Mouse (Mus musculus) forebrain, embryonic 11.5 days (tissue): ENCODE data around the gene Oas1e. TPM values are rescaled to one million over a fixed set of nuclear protein-coding genes. Genes with fewer than 3 reads are reported as not detected.
"Not testable (repeated sequence)": the region's sequence is repeated elsewhere in the genome, so short reads cannot be mapped to it uniquely, and the experiment has no call there.

Experiments used
- ATAC-seq: fragments of 200-750 bp; cut with Nextera tagmentation; replicated peaks from 2 replicates; pipeline ENCODE4 v1.8.0; 2017; ENCODE audit warnings: moderate TSS enrichment; ENCODE audit not compliant: low FRiP score
- DNase-seq: peaks from one replicate; pipeline ENCODE4 v3.0.0-alpha.2; 2017; ENCODE audit warnings: low spot score
- H3K27ac ChIP-seq: fragments of 300-500 bp; sonication (generic); 2 replicates; pipeline ENCODE4 v1.5.1; 2014; ENCODE audit warnings: low read depth, low read length
- H3K27me3 ChIP-seq: fragments of 300-500 bp; sonication (generic); 2 replicates; pipeline ENCODE4 v1.6.1; 2014; ENCODE audit warnings: mild to moderate bottlenecking, low read length, mixed read lengths; ENCODE audit not compliant: control insufficient read depth, insufficient read depth
- H3K36me3 ChIP-seq: fragments of 300-500 bp; sonication (generic); 2 replicates; pipeline ENCODE4 v1.6.1; 2014; ENCODE audit warnings: mild to moderate bottlenecking, low read length, moderate library complexity, mixed read lengths; ENCODE audit not compliant: control insufficient read depth, insufficient read depth
- H3K4me1 ChIP-seq: fragments of 300-500 bp; sonication (generic); replicated peaks from 2 replicates; pipeline ENCODE4 v1.6.1; 2014; ENCODE audit warnings: low read length, mixed read lengths; ENCODE audit not compliant: control insufficient read depth, insufficient read depth
- H3K4me2 ChIP-seq: fragments of 300-500 bp; sonication (generic); 2 replicates; pipeline ENCODE4 v1.6.1; 2014; ENCODE audit warnings: low read depth, mild to moderate bottlenecking, low read length, moderate library complexity, mixed read lengths; ENCODE audit not compliant: severe bottlenecking
- H3K4me3 ChIP-seq: fragments of 300-500 bp; sonication (generic); 2 replicates; pipeline ENCODE4 v1.5.1; 2014; ENCODE audit warnings: low read depth, low read length
- H3K9ac ChIP-seq: fragments of 300-500 bp; sonication (generic); 2 replicates; pipeline ENCODE4 v1.6.1; 2014; ENCODE audit warnings: low read length
- H3K9me3 ChIP-seq: fragments of 300-500 bp; sonication (generic); 2 replicates; pipeline ENCODE4 v1.6.1; 2016; ENCODE audit warnings: low read length, mixed read lengths; ENCODE audit not compliant: control insufficient read depth
- WGBS: fragments of 180-500 bp; shearing (Covaris S2); extraction: QIAGEN DNeasy Blood & Tissue Kit; methylation state at CpG from one replicate; pipeline ENCODE4 v1.1.7; 2014; 5-methylcytosine and 5-hydroxymethylcytosine counted together
- polyA plus RNA-seq: library from polyadenylated mRNA; unstranded; fragments of >200 nt; fragmentation: Nextera tagmentation; extraction: Ambion mirVana; gene quantifications from 2 replicates; pipeline ENCODE4 v1.2.1, GENCODE M21; 2014

Oas1e gene
- polyA plus RNA-seq, 1 experiment from 2014 or later: not detected

DNA sequence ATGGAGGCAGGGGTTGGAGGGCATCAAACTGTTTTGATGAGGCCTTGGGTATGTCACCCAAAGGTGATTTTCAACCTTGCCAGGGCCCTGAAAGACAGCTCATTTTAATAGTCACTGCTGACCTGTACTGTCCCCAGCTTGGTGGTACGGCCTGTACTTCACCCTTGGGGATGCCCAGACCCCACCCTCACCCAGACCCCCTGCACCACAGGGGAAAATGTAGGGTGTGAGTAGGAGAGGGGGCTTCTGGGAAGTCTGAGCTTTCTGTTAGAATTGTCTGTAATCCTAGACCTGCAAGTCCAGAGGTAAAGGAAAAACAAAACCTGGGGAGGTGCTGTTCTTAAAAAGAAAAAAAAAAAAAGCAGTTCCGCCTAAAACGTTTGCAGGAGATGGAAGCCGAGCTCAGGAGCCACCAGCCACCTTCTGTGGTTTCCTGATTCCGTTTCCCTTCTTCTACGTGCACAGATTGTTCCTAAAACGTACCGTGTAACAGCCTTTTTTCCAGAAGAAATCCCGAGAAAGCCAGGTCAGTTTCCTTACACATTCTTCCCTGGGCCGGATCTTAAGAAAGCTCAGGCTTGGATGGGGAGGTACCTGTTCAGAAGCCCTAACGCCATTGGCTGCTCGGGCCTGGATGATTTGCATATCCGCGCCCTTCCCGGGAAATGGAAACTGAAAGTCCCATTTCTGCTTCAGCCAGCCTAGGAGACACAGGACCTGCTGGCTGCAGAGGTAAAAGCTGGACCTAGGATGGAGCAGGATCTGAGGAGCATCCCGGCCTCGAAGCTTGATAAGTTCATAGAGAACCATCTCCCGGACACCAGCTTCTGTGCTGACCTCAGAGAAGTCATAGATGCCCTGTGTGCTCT, 16.9 kb upstream of the Oas1e start, which contains the start of gene Oas1c:
Oas1c (minus strand) TSS at position 564 of the 869 bp plus-strand sequence.
- Histone ChIP-seq H3K4me3 (peak within 1 kb of the TSS; percentile 14; the same call in 1 of the 2 replicates), H3K4me1 (peaks cover 3% of the 10 kb centered on the region), H3K27ac (no peak within 1 kb of the TSS), H3K9me3 (no peaks in the 10 kb centered on the region), H3K4me2 (peak within 1 kb of the TSS; percentile 44), H3K9ac (peak within 1 kb of the TSS; percentile 35), H3K36me3 (no peaks in the 10 kb centered on the region), H3K27me3 (no peaks in the 10 kb centered on the region)
- WGBS: 7% methylated on average over 18 of the region's 18 CpGs
- DNase-seq (peak; percentile 84), ATAC-seq (peak; percentile 64; the same call in 1 of the 2 replicates)

DNA sequence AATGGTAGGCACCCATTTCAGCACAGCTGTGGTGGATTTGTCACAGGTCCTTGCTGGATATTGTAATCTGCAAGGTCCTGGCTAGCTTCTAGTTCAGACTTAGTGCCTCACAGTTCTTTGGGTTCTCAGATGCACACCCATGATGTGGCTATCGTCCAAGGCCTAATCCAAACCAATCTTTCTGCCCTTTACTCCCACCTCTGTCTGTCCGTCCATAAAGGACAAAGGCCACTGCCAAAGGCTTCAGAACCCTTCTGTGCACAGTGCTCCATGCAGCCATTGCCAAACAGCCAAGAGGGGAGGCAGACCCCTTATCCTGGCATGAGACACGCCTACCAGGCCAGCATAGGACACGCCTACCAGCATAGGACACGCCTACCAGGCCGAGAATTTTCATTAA, 13.8 kb upstream of the Oas1e start:
- Histone ChIP-seq H3K9me3 (no peaks in the 10 kb centered on the region), H3K4me1 (peaks cover 3% of the 10 kb centered on the region), H3K4me3 (no peak overlapping the region), H3K9ac (no peak overlapping the region), H3K27me3 (no peaks in the 10 kb centered on the region), H3K36me3 (no peaks in the 10 kb centered on the region), H3K4me2 (no peak overlapping the region), H3K27ac (no peak overlapping the region)
- no peak for DNase-seq
- 43% methylated on average over 6 of the region's 6 CpGs for WGBS
- ATAC-seq: no peak

DNA sequence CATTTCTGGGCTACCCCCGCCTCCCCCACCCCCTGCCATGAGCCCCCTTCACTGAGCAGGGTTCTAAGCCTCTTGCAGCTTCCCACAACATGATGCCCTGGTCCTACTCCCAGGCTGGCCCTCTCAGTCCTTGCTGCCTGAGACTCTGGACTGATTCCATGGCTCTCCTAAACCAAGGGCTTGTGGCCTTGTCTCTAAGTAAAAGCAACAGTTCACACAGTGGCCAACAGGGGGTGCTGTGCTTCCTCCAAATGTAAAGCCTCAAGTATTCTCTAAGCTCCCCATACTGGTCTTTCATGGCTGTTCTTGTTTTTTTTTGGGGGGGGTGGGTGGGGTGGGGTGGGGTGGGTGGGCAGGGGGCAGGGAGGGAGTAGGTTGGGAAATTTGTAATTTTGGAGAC, 11.1 kb upstream of the Oas1e start:
- Histone ChIP-seq H3K4me3 (no peak overlapping the region), H3K9me3 (no peaks in the 10 kb centered on the region), H3K36me3 (no peaks in the 10 kb centered on the region), H3K4me2 (no peak overlapping the region), H3K4me1 (no peaks in the 10 kb centered on the region), H3K9ac (no peak overlapping the region), H3K27me3 (no peaks in the 10 kb centered on the region), H3K27ac (no peak overlapping the region)
- 100% methylated on average over 1 of the region's 1 CpGs for WGBS
- DNase-seq (peak; percentile 81), ATAC-seq (no peak)

DNA sequence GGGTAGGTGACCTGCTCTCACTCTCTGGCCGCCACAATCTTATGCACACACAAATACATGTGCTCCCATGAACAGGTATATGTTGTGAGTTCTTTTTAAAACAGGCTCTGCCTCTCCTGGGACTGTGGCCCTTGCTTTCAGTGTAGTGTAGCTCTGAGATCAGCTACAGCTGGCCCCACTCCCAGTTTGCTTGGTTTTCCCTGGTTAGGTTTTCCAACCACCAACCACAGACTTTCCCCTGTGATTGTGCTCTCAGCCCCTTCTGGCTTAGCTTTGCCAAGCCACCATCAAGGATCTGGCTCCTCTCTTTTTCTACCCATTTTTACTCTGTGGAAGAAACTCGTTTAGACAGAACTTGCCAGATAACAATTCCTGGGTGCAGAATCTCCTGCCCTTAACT, 8.3 kb upstream of the Oas1e start:
- H3K9me3 ChIP-seq: no peaks in the 10 kb centered on the region
- no peak overlapping the region for H3K4me2 ChIP-seq
- no peak overlapping the region for H3K9ac ChIP-seq
- no peaks in the 10 kb centered on the region for H3K4me1 ChIP-seq
- 77% methylated on average over 2 of the region's 2 CpGs for WGBS
- no peaks in the 10 kb centered on the region for H3K27me3 ChIP-seq
- H3K4me3 ChIP-seq: no peak overlapping the region
- no peak overlapping the region for H3K27ac ChIP-seq
- no peaks in the 10 kb centered on the region for H3K36me3 ChIP-seq
- no peak for ATAC-seq
- DNase-seq: no peak

DNA sequence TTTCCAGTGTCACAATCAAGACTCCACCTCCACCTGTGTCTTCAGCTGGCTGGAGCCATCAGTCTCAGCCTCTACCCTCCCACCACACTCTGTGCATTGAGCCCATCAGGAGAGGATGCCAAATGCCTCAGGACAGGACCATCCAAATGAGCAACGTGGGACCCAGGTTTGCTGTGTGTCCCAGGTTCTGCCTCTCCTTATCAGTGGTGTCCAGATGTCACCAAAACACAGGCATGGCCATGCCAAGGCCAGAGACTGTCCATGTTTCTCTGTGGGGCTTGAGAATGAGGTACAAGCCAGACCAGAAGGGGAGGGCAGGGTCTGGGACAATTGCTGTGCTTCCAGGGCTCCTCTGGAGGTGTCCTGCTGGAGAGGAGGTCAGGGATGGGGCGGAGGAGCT, 3.6 kb upstream of the Oas1e start:
- ATAC-seq, H3K27me3 ChIP-seq, H3K27ac ChIP-seq, H3K4me3 ChIP-seq, H3K9ac ChIP-seq, H3K9me3 ChIP-seq, H3K4me1 ChIP-seq, H3K4me2 ChIP-seq, H3K36me3 ChIP-seq, DNase-seq: not testable (repeated sequence)
- 81% methylated on average over 2 of the region's 2 CpGs for WGBS

DNA sequence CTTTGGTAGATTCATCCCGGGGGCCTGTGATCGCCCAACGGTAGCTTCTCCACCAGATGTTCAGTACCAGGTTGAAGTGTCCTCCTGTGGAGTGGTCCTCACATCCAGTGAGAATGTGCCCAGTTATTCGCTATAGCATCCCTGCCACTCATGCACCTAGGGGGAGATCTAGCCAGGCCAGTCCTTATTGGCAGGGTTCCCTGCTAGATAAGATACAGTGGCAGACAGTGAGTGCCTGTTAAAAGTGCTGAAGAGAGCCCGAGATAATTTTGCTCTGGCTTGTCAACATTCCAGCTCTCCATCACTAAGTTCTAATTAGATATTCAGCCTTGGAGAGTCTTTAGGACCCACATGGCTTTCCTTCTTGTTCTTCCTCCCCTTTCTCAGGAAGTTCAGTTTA, 2.8 kb upstream of the Oas1e start:
- ATAC-seq, H3K27me3 ChIP-seq: not testable (repeated sequence)

DNA sequence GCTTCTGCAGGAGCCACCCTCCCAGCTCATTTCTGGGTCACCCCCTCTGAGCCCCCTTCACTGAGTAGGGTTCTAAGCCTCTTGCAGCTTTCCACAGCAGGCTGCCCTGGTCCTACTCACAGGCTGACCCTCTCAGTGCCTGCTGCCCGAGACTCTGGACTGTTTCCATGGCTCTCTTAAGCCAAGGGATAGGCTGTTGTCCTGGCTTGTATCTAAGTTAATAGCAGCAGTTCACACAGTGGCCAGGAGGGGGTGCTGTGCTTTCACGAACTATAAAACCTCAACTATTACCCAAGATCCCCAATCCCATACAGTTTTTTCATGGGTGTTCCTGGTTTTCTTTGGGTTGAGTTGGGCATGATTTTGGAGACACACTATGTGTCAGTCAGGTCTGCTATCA, 2.3 kb downstream of the Oas1e start:
- Histone ChIP-seq H3K36me3 (no peaks in the 10 kb centered on the region), H3K9ac (no peak overlapping the region), H3K4me1 (no peaks in the 10 kb centered on the region), H3K4me2 (no peak overlapping the region), H3K9me3 (no peaks in the 10 kb centered on the region), H3K27me3 (no peaks in the 10 kb centered on the region), H3K27ac (no peak overlapping the region), H3K4me3 (no peak overlapping the region)
- peak; percentile 77 for DNase-seq
- WGBS: 33% methylated on average over 2 of the region's 2 CpGs
- no peak for ATAC-seq

More for the DNA sequence above, 2.8 kb upstream of the Oas1e start:
- H3K27ac ChIP-seq, H3K4me1 ChIP-seq, DNase-seq, H3K36me3 ChIP-seq, H3K9ac ChIP-seq, H3K4me2 ChIP-seq, H3K9me3 ChIP-seq, H3K4me3 ChIP-seq: not testable (repeated sequence)
- WGBS: 83% methylated on average over 5 of the region's 5 CpGs

DNA sequence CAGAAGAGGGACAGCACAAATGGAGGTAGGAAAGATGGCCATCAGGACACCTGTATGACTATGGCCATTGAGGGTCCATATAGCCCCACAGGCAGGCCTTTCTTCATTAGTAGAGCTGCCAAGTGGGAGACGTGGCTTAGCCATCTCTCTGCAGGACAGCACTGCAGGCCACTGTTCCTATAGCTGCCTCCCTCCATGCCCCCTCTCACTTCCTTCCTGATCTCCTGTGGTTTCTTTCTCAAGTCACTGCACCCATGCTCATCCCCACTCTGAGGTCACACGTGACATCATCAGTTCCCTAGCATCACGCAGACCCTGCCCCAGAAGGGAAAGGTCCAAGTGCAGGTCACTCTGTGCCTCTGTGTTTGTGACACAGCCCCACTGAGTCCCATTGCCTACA, 8.3 kb downstream of the Oas1e start:
- ATAC-seq (no peak), DNase-seq (no peak)
- 68% methylated on average over 3 of the region's 3 CpGs for WGBS
- Histone ChIP-seq H3K9me3 (no peaks in the 10 kb centered on the region), H3K36me3 (no peaks in the 10 kb centered on the region), H3K27ac (no peak overlapping the region), H3K4me3 (no peak overlapping the region), H3K9ac (no peak overlapping the region), H3K4me2 (no peak overlapping the region), H3K4me1 (no peaks in the 10 kb centered on the region), H3K27me3 (no peaks in the 10 kb centered on the region)

DNA sequence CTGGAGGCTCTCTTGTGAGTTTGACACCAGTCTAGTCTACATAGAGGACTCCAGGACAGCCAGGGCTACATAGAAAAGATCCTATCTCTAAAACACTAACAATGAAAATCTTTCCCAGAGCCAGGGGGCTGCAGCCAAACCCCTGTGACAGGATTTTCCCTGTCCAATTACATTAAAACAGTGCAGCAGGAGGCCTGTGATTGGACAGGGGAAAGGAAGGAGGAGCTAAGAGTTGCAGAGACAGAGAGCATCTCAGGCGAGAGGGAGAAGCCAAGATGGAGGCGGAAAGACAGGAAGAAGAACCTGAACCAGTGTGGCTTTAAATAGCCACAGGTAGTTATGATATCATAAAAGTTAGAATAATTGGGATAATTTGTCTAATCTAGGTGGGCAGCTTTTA, 12.9 kb downstream of the Oas1e start:
- Histone ChIP-seq H3K4me3 (no peak overlapping the region), H3K27me3 (no peaks in the 10 kb centered on the region), H3K36me3 (no peaks in the 10 kb centered on the region), H3K9ac (no peak overlapping the region), H3K9me3 (no peaks in the 10 kb centered on the region), H3K4me1 (no peaks in the 10 kb centered on the region), H3K27ac (no peak overlapping the region), H3K4me2 (no peak overlapping the region)
- DNase-seq (no peak), ATAC-seq (no peak)
- WGBS: 86% methylated on average over 2 of the region's 2 CpGs
